Mouse (Mus musculus) neural tube, embryonic 12.5 days (tissue): ENCODE data around the gene Prkce. TPM values are rescaled to one million over a fixed set of nuclear protein-coding genes. Genes with fewer than 3 reads are reported as not detected.

ENCODE experiments used
- ATAC-seq: fragments of 200-750 bp; cut with Nextera tagmentation; 2 replicates; pipeline ENCODE4 v1.8.0; 2017; ENCODE audit warnings: low read depth, mild to moderate bottlenecking, moderate TSS enrichment, moderate library complexity; ENCODE audit not compliant: low FRiP score
- H3K27ac ChIP-seq: fragments of 300-500 bp; sonication (generic); 2 replicates; pipeline ENCODE4 v1.5.1; 2016
- H3K27me3 ChIP-seq: fragments of 300-500 bp; sonication (generic); replicated peaks from 2 replicates; pipeline ENCODE4 v1.6.1; 2016; ENCODE audit warnings: mild to moderate bottlenecking
- H3K36me3 ChIP-seq: fragments of 300-500 bp; sonication (generic); 2 replicates; pipeline ENCODE4 v1.6.1; 2016; ENCODE audit warnings: mild to moderate bottlenecking
- H3K4me1 ChIP-seq: fragments of 300-500 bp; sonication (generic); 2 replicates; pipeline ENCODE4 v1.6.1; 2016
- H3K4me2 ChIP-seq: fragments of 300-500 bp; sonication (generic); replicated peaks from 2 replicates; pipeline ENCODE4 v1.6.1; 2016; ENCODE audit warnings: mild to moderate bottlenecking
- H3K4me3 ChIP-seq: fragments of 300-500 bp; sonication (generic); 2 replicates; pipeline ENCODE4 v1.5.1; 2016
- H3K9ac ChIP-seq: fragments of 300-500 bp; sonication (generic); 2 replicates; pipeline ENCODE4 v1.6.1; 2016; ENCODE audit warnings: mild to moderate bottlenecking
- H3K9me3 ChIP-seq: fragments of 300-500 bp; sonication (generic); 2 replicates; pipeline ENCODE4 v1.6.1; 2016; ENCODE audit warnings: mild to moderate bottlenecking
- WGBS: fragments of 180-500 bp; shearing (Covaris S2); methylation state at CpG from one replicate; pipeline ENCODE4 v1.1.7; 2016; 5-methylcytosine and 5-hydroxymethylcytosine counted together
- polyA plus RNA-seq: library from polyadenylated mRNA; unstranded; fragments of >200 nt; fragmentation: Nextera tagmentation; extraction: Ambion mirVana; gene quantifications from 2 replicates; pipeline ENCODE4 v1.2.1, GENCODE M21; 2016

Gene Prkce
- polyA plus RNA-seq, 1 experiment from 2014 or later = 20.7 TPM

- Histone ChIP-seq H3K9ac (no peak overlapping the region), H3K4me1 (peaks cover 6% of the 10 kb centered on the region; the same call in 1 of the 2 replicates), H3K27me3 (no peaks in the 10 kb centered on the region), H3K4me3 (no peak overlapping the region), H3K36me3 (no peaks in the 10 kb centered on the region), H3K9me3 (no peaks in the 10 kb centered on the region), H3K27ac (no peak overlapping the region), H3K4me2 (no peak overlapping the region)
- no peak for ATAC-seq
- 83% methylated on average over 4 of the region's 4 CpGs for WGBS
Observed at GRCm38 (mm10) chr17:86336652-86337073, 169.1 kb downstream of the Prkce start.

- no peak for ATAC-seq
- H3K4me2 ChIP-seq = no peak overlapping the region
- H3K9ac ChIP-seq = no peak overlapping the region
- H3K9me3 ChIP-seq = no peaks in the 10 kb centered on the region
- H3K4me3 ChIP-seq = no peak overlapping the region
- WGBS = 74% methylated on average over 3 of the region's 3 CpGs
- no peaks in the 10 kb centered on the region for H3K27me3 ChIP-seq
- H3K27ac ChIP-seq = no peak overlapping the region
- no peaks in the 10 kb centered on the region for H3K36me3 ChIP-seq
- H3K4me1 ChIP-seq = 0 out of 2 replicates have a peak, but pooled peaks cover 4% of the 10 kb centered on the region
Observed at GRCm38 (mm10) chr17:86337076-86337475, 169.5 kb downstream of the Prkce start.

GRCm38 (mm10) chr17:86338328-86338727 lies 170.7 kb downstream of the Prkce start:
- H3K9me3 ChIP-seq = no peaks in the 10 kb centered on the region
- no peak for ATAC-seq
- no peak overlapping the region for H3K4me2 ChIP-seq
- 77% methylated on average over 5 of the region's 5 CpGs for WGBS
- H3K9ac ChIP-seq = no peak overlapping the region
- H3K27me3 ChIP-seq = no peaks in the 10 kb centered on the region
- no peak overlapping the region for H3K27ac ChIP-seq
- no peaks in the 10 kb centered on the region for H3K36me3 ChIP-seq
- H3K4me1 ChIP-seq = 0 out of 2 replicates have a peak, but pooled peaks cover 4% of the 10 kb centered on the region
- no peak overlapping the region for H3K4me3 ChIP-seq

- Histone ChIP-seq H3K4me1 (no peaks in the 10 kb centered on the region), H3K27me3 (no peaks in the 10 kb centered on the region), H3K9ac (no peak overlapping the region), H3K36me3 (no peaks in the 10 kb centered on the region), H3K9me3 (no peaks in the 10 kb centered on the region), H3K27ac (no peak overlapping the region), H3K4me2 (no peak overlapping the region), H3K4me3 (no peak overlapping the region)
- no peak for ATAC-seq
- WGBS = 68% methylated on average over 8 of the region's 8 CpGs
Observed at GRCm38 (mm10) chr17:86344032-86344431, 176.4 kb downstream of the Prkce start.

- Histone ChIP-seq H3K4me3 (no peak overlapping the region), H3K36me3 (no peaks in the 10 kb centered on the region), H3K27ac (no peak overlapping the region), H3K4me1 (no peaks in the 10 kb centered on the region), H3K9ac (no peak overlapping the region), H3K9me3 (no peaks in the 10 kb centered on the region), H3K4me2 (no peak overlapping the region), H3K27me3 (no peaks in the 10 kb centered on the region)
- 81% methylated on average over 22 of the region's 22 CpGs for WGBS
- no peak for ATAC-seq
Observed at GRCm38 (mm10) chr17:86345234-86346005, 177.8 kb downstream of the Prkce start.

- H3K9me3 ChIP-seq = no peaks in the 10 kb centered on the region
- no peak overlapping the region for H3K27ac ChIP-seq
- H3K4me3 ChIP-seq = no peak overlapping the region
- H3K4me1 ChIP-seq = no peaks in the 10 kb centered on the region
- H3K4me2 ChIP-seq = no peak overlapping the region
- 85% methylated on average over 3 of the region's 3 CpGs for WGBS
- no peaks in the 10 kb centered on the region for H3K27me3 ChIP-seq
- H3K9ac ChIP-seq = no peak overlapping the region
- no peaks in the 10 kb centered on the region for H3K36me3 ChIP-seq
- no peak for ATAC-seq
Observed at GRCm38 (mm10) chr17:86350236-86350635, 182.7 kb downstream of the Prkce start.

- no peak for ATAC-seq
- no peaks in the 10 kb centered on the region; the same call in 1 of the 2 replicates for H3K4me1 ChIP-seq
- H3K9me3 ChIP-seq = no peaks in the 10 kb centered on the region
- whole genome bisulfite sequencing = 73% methylated on average over 12 of the region's 12 CpGs
- no peaks in the 10 kb centered on the region for H3K27me3 ChIP-seq
- H3K4me2 ChIP-seq = no peak overlapping the region
- no peak overlapping the region for H3K4me3 ChIP-seq
- no peaks in the 10 kb centered on the region for H3K36me3 ChIP-seq
- no peak overlapping the region for H3K27ac ChIP-seq
- H3K9ac ChIP-seq = no peak overlapping the region
Observed at GRCm38 (mm10) chr17:86350791-86351261, 183.2 kb downstream of the Prkce start.

- Histone ChIP-seq H3K4me1 (no peaks in the 10 kb centered on the region; the same call in 1 of the 2 replicates), H3K27ac (no peak overlapping the region), H3K9me3 (no peaks in the 10 kb centered on the region), H3K27me3 (no peaks in the 10 kb centered on the region), H3K4me3 (no peak overlapping the region), H3K9ac (no peak overlapping the region), H3K36me3 (no peaks in the 10 kb centered on the region), H3K4me2 (no peak overlapping the region)
- no peak for ATAC-seq
- WGBS = 80% methylated on average over 4 of the region's 4 CpGs
Observed at GRCm38 (mm10) chr17:86351282-86351681, 183.7 kb downstream of the Prkce start.

GRCm38 (mm10) chr17:86352247-86353037 lies 184.9 kb downstream of the Prkce start:
- H3K4me1 ChIP-seq = no peaks in the 10 kb centered on the region; the same call in 1 of the 2 replicates
- WGBS = 88% methylated on average over 12 of the region's 12 CpGs
- H3K4me2 ChIP-seq = no peak overlapping the region
- no peaks in the 10 kb centered on the region for H3K9me3 ChIP-seq
- no peak overlapping the region for H3K4me3 ChIP-seq
- no peak for ATAC-seq
- H3K27ac ChIP-seq = no peak overlapping the region
- H3K9ac ChIP-seq = no peak overlapping the region
- no peaks in the 10 kb centered on the region for H3K27me3 ChIP-seq
- H3K36me3 ChIP-seq = no peaks in the 10 kb centered on the region

- H3K4me1 ChIP-seq = no peaks in the 10 kb centered on the region; the same call in 1 of the 2 replicates
- no peak overlapping the region for H3K27ac ChIP-seq
- H3K4me2 ChIP-seq = no peak overlapping the region
- H3K27me3 ChIP-seq = no peaks in the 10 kb centered on the region
- 81% methylated on average over 4 of the region's 4 CpGs for WGBS
- H3K9ac ChIP-seq = no peak overlapping the region
- ATAC-seq = no peak
- H3K9me3 ChIP-seq = no peaks in the 10 kb centered on the region
- H3K36me3 ChIP-seq = no peaks in the 10 kb centered on the region
- no peak overlapping the region for H3K4me3 ChIP-seq
Observed at GRCm38 (mm10) chr17:86353679-86354078, 186.1 kb downstream of the Prkce start.

GRCm38 (mm10) chr17:86354101-86354500 lies 186.5 kb downstream of the Prkce start:
- no peak overlapping the region for H3K27ac ChIP-seq
- no peaks in the 10 kb centered on the region for H3K9me3 ChIP-seq
- H3K4me1 ChIP-seq = no peaks in the 10 kb centered on the region; the same call in 1 of the 2 replicates
- ATAC-seq = no peak
- H3K4me3 ChIP-seq = no peak overlapping the region
- no peak overlapping the region for H3K4me2 ChIP-seq
- no peak overlapping the region for H3K9ac ChIP-seq
- WGBS = 78% methylated on average over 4 of the region's 4 CpGs
- no peaks in the 10 kb centered on the region for H3K36me3 ChIP-seq
- H3K27me3 ChIP-seq = no peaks in the 10 kb centered on the region

- Histone ChIP-seq H3K4me3 (no peak overlapping the region), H3K9ac (no peak overlapping the region), H3K4me2 (no peak overlapping the region), H3K9me3 (no peaks in the 10 kb centered on the region), H3K27ac (no peak overlapping the region), H3K27me3 (no peaks in the 10 kb centered on the region), H3K36me3 (no peaks in the 10 kb centered on the region), H3K4me1 (no peaks in the 10 kb centered on the region; the same call in 1 of the 2 replicates)
- ATAC-seq = no peak
- 91% methylated on average over 3 of the region's 3 CpGs for WGBS
Observed at GRCm38 (mm10) chr17:86354896-86355295, 187.3 kb downstream of the Prkce start.
